Mouse (Mus musculus) forebrain, embryonic 10.5 days (tissue): ENCODE measurements around the gene Plrg1. TPM values are rescaled to one million over a fixed set of nuclear protein-coding genes. Genes with fewer than 3 reads are reported as not detected.

Source experiments
- DNase-seq: peaks from one replicate; pipeline ENCODE4 v3.0.0-alpha.2; 2017; ENCODE audit warnings: low spot score; ENCODE audit errors: extremely low spot score
- H3K27ac ChIP-seq: fragments of 300-500 bp; sonication (generic); 2 replicates; pipeline ENCODE4 v1.5.1; 2016; ENCODE audit warnings: mild to moderate bottlenecking
- H3K27me3 ChIP-seq: fragments of 300-500 bp; sonication (generic); 2 replicates; pipeline ENCODE4 v1.6.1; 2016; ENCODE audit warnings: mild to moderate bottlenecking; ENCODE audit not compliant: poor library complexity, severe bottlenecking
- H3K36me3 ChIP-seq: fragments of 300-500 bp; sonication (generic); replicated peaks from 2 replicates; pipeline ENCODE4 v1.6.1; 2016; ENCODE audit warnings: mild to moderate bottlenecking, moderate library complexity
- H3K4me1 ChIP-seq: fragments of 300-500 bp; sonication (generic); 2 replicates; pipeline ENCODE4 v1.6.1; 2016
- H3K4me3 ChIP-seq: fragments of 300-500 bp; sonication (generic); 2 replicates; pipeline ENCODE4 v1.5.1; 2016; ENCODE audit warnings: mild to moderate bottlenecking, moderate library complexity
- H3K9me3 ChIP-seq: fragments of 300-500 bp; sonication (generic); 2 replicates; pipeline ENCODE4 v1.6.1; 2016; ENCODE audit warnings: mild to moderate bottlenecking, moderate library complexity
- WGBS: fragments of 180-500 bp; shearing (Covaris S2); methylation state at CpG from one replicate; pipeline ENCODE4 v1.1.7; 2016; 5-methylcytosine and 5-hydroxymethylcytosine counted together
- polyA plus RNA-seq: library from polyadenylated mRNA; unstranded; fragments of >200 nt; fragmentation: Nextera tagmentation; extraction: Ambion mirVana; gene quantifications from 2 replicates; pipeline ENCODE4 v1.2.1, GENCODE M21; 2016

Gene Plrg1
- polyA plus RNA-seq, 1 experiment from 2014 or later: 136 TPM

DNA sequence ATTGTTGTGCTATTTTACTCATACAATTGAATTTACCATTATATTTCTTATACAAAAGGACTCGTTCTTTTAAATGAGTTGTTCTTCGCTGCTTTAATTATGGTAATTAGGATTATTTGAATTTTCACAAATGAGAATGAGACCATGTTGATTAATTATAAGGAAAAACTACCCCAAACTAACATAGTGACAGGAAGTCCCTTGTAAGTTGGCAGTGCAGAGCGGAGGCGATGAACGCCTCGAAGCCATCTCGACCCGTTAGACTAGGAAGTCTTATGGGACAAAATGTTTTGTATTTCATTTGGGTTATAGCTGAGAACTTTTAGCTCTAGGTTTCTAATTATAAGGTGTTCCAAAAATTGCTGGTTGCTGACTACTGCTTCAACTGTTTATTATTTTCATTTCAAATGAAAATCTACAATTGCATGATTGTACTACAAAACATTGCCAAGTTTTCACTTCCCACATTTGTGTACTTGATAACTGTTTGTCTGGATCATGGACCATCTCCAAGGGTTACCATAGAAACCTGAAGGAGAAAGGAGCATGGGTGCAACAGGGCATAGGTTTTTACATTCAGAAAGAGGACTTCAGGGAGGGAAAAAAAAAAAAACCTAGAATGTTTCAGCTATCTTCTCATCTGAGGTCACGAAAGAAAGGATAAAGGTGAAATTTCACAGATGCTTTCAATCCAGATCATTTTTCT, 27.6 kb upstream of the Plrg1 start:
- Histone ChIP-seq H3K27ac (no peak overlapping the region), H3K9me3 (no peaks in the 10 kb centered on the region), H3K4me3 (no peak overlapping the region), H3K4me1 (peaks cover 4% of the 10 kb centered on the region; the same call in 1 of the 2 replicates), H3K27me3 (no peaks in the 10 kb centered on the region), H3K36me3 (no peaks in the 10 kb centered on the region)
- no peak for DNase-seq
- WGBS: 91% methylated on average over 9 of the region's 9 CpGs

GRCm38 (mm10) chr3:83030331-83030730, 25.0 kb upstream of the Plrg1 start:
- no peak overlapping the region for H3K4me3 ChIP-seq
- no peaks in the 10 kb centered on the region for H3K9me3 ChIP-seq
- H3K36me3 ChIP-seq: no peaks in the 10 kb centered on the region
- DNase-seq: no peak
- H3K27me3 ChIP-seq: no peaks in the 10 kb centered on the region
- peaks cover 10% of the 10 kb centered on the region for H3K4me1 ChIP-seq
- WGBS: 88% methylated on average over 4 of the region's 4 CpGs
- no peak overlapping the region for H3K27ac ChIP-seq

DNA sequence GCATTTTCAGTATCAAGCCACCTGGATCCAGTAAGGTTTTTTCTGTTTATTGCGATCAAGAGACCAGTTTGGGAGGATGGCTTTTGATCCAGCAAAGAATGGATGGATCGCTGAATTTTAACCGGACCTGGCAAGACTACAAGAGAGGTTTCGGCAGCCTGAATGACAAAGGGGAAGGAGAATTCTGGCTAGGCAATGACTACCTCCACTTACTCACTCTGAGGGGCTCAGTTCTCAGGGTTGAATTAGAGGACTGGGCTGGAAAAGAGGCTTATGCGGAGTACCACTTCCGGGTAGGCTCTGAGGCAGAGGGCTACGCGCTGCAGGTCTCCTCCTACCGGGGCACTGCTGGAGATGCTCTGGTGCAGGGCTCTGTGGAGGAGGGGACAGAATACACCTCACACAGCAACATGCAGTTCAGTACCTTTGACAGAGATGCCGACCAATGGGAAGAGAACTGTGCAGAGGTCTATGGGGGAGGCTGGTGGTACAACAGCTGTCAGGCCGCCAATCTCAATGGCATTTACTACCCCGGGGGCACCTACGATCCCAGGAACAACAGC, 22.5 kb upstream of the Plrg1 start:
- peak; percentile 15 for DNase-seq
- 47% methylated on average over 13 of the region's 13 CpGs for WGBS

DNA sequence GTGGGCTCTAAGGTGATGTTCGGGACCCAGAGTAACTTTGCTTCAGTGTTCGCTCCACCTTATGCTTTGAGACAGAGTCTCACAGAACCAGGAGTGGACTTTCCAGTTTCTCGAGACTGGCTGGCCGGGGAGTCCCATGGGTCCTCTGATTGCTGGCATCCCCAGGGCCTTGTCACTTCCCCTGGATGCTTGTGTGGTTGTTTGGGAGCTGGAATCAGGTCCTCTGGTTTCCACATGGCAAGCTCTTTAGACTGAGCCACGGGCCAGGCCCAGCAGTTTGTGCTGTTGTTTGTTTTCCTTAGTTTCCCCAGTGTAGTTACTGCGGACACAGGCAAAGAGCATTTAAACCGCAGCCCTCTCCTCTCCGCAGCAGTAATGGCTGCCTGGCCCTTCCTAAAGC, 21.5 kb upstream of the Plrg1 start:
- Histone ChIP-seq H3K4me3 (no peak overlapping the region), H3K9me3 (no peaks in the 10 kb centered on the region), H3K27me3 (no peaks in the 10 kb centered on the region), H3K4me1 (peaks cover 6% of the 10 kb centered on the region), H3K27ac (no peak overlapping the region), H3K36me3 (no peaks in the 10 kb centered on the region)
- 85% methylated on average over 8 of the region's 8 CpGs for WGBS
- DNase-seq: no peak

More for the DNA sequence above, 22.5 kb upstream of the Plrg1 start:
- H3K36me3 ChIP-seq: no peaks in the 10 kb centered on the region
- no peaks in the 10 kb centered on the region for H3K9me3 ChIP-seq
- peaks cover 6% of the 10 kb centered on the region for H3K4me1 ChIP-seq
- no peak overlapping the region for H3K27ac ChIP-seq
- peak overlapping the region; percentile 30 for H3K4me3 ChIP-seq
- H3K27me3 ChIP-seq: no peaks in the 10 kb centered on the region

DNA sequence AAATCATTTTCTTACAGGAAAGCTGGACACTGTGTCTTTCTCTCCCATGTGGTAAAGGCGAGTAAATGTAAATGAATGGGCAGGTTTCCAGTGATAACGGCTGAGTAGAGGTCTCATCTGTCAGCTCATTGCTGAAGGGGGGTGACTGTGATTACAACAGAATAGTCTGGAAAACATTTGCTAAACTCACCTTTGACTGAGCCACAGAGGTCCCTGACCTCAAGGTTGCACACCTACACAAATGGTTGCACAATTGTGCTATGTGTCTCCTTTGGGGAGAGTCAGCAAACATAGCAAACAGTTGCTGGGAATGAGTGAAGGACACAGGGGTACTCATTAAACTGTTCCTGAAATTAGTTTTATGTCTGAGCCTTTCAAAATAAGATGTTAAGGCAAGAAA, 16.5 kb upstream of the Plrg1 start:
- H3K4me3 ChIP-seq: no peak overlapping the region
- no peak overlapping the region for H3K27ac ChIP-seq
- no peaks in the 10 kb centered on the region for H3K9me3 ChIP-seq
- 89% methylated on average over 2 of the region's 2 CpGs for WGBS
- H3K27me3 ChIP-seq: no peaks in the 10 kb centered on the region
- H3K36me3 ChIP-seq: no peaks in the 10 kb centered on the region
- no peaks in the 10 kb centered on the region for H3K4me1 ChIP-seq
- DNase-seq: no peak

GRCm38 (mm10) chr3:83039666-83040065, 15.7 kb upstream of the Plrg1 start:
- H3K4me1 ChIP-seq: no peaks in the 10 kb centered on the region
- no peak overlapping the region for H3K27ac ChIP-seq
- WGBS: 89% methylated on average over 4 of the region's 4 CpGs
- no peak overlapping the region for H3K4me3 ChIP-seq
- H3K36me3 ChIP-seq: no peaks in the 10 kb centered on the region
- H3K27me3 ChIP-seq: no peaks in the 10 kb centered on the region
- no peak for DNase-seq
- H3K9me3 ChIP-seq: no peaks in the 10 kb centered on the region

DNA sequence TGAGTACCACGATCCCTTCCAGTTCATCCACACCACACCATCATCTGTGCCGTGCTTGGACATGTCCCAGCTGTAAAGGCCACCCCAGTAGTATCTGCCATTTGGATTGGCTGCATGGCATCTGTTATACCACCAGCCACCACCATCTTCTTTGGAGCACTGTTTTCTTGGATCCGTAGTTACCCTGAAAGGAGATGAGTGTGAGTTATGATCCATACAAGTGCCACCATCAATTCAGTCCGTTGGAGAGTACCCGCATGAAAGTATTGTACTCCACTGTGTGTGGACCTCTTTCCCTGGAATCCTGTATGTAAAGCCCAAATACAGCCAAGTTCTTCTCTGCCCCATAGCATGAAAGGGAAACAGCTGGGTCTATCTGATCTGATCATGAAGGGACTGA, 12.9 kb upstream of the Plrg1 start:
- Histone ChIP-seq H3K4me1 (no peaks in the 10 kb centered on the region), H3K27me3 (no peaks in the 10 kb centered on the region), H3K4me3 (no peak overlapping the region), H3K9me3 (no peaks in the 10 kb centered on the region), H3K36me3 (no peaks in the 10 kb centered on the region), H3K27ac (no peak overlapping the region)
- 92% methylated on average over 5 of the region's 5 CpGs for WGBS
- DNase-seq: no peak

- Histone ChIP-seq H3K4me1 (no peaks in the 10 kb centered on the region), H3K27ac (no peak overlapping the region), H3K27me3 (no peaks in the 10 kb centered on the region), H3K9me3 (no peaks in the 10 kb centered on the region), H3K4me3 (no peak overlapping the region), H3K36me3 (no peaks in the 10 kb centered on the region)
- WGBS: 90% methylated on average over 11 of the region's 11 CpGs
- DNase-seq: no peak
Observed at GRCm38 (mm10) chr3:83046649-83047048, 8.7 kb upstream of the Plrg1 start.

- 92% methylated on average over 8 of the region's 8 CpGs for WGBS
- no peaks in the 10 kb centered on the region for H3K36me3 ChIP-seq
- H3K4me1 ChIP-seq: no peaks in the 10 kb centered on the region
- no peaks in the 10 kb centered on the region for H3K9me3 ChIP-seq
- no peak within 1 kb of the TSS for H3K4me3 ChIP-seq
- no peak for DNase-seq
- H3K27ac ChIP-seq: no peak within 1 kb of the TSS
- H3K27me3 ChIP-seq: no peaks in the 10 kb centered on the region
Observed at GRCm38 (mm10) chr3:83049680-83050079, 5.6 kb upstream of the Plrg1 start, which contains the start of gene Fgb. TSS of gene Fgb (minus strand) at chr3:83049863.

- H3K36me3 ChIP-seq: no peaks in the 10 kb centered on the region
- H3K9me3 ChIP-seq: no peaks in the 10 kb centered on the region
- H3K27me3 ChIP-seq: no peaks in the 10 kb centered on the region
- no peak overlapping the region for H3K4me3 ChIP-seq
- 84% methylated on average over 5 of the region's 5 CpGs for WGBS
- no peak for DNase-seq
- H3K27ac ChIP-seq: no peak overlapping the region
- H3K4me1 ChIP-seq: no peaks in the 10 kb centered on the region
Observed at GRCm38 (mm10) chr3:83050661-83051060, 4.7 kb upstream of the Plrg1 start.

- Histone ChIP-seq H3K4me3 (no peak overlapping the region), H3K4me1 (peaks cover 10% of the 10 kb centered on the region), H3K9me3 (no peaks in the 10 kb centered on the region), H3K27me3 (no peaks in the 10 kb centered on the region), H3K27ac (no peak overlapping the region), H3K36me3 (peaks cover 6% of the 10 kb centered on the region)
- DNase-seq: no peak
- 93% methylated on average over 5 of the region's 5 CpGs for WGBS
Observed at GRCm38 (mm10) chr3:83052102-83052501, 3.2 kb upstream of the Plrg1 start.

DNA sequence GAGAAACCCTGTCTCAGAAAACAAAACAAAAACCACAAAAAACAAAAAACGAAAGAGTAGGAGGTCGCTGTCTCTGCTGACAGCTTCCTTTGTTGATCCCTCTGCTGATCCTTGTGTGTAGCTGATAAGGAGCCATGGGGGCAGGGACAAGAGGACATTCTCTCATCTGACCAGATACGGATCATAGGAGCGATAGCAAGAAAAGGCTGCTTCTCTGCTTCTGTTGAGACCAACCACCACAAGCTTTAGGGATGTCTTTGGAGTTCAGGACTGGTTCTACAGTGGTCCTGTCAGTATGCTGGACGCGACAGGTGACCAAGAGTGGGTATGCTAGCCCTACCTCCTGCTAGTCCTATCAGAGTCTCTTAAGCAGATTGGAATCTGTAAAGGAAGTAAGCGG, 2.2 kb upstream of the Plrg1 start:
- 93% methylated on average over 7 of the region's 7 CpGs for WGBS
- no peak for DNase-seq
- Histone ChIP-seq H3K27ac (no peak overlapping the region), H3K9me3 (no peaks in the 10 kb centered on the region), H3K4me1 (peaks cover 10% of the 10 kb centered on the region), H3K36me3 (peaks cover 16% of the 10 kb centered on the region), H3K4me3 (no peak overlapping the region), H3K27me3 (no peaks in the 10 kb centered on the region)

DNA sequence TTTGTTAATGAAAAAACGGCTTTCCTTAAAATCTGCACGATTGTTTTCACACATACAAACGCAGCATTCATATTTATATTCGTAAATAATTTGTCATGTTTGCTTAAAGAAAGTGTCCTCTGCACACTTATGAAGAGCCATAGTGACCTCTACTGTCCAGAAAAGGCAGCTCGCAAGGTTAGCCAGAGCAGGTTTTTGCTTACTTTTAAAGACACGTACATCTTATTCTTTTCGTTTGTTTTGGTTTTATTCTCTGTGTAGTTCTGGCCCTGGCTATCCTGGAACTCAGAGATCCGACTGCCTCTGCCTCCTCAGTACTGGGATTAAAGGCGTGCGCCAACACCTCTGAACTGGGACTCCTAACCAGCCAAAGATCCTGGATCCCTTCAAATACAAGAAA, 1.6 kb upstream of the Plrg1 start:
- 39% methylated on average over 10 of the region's 10 CpGs for WGBS
- no peaks in the 10 kb centered on the region for H3K27me3 ChIP-seq
- no peak overlapping the region for H3K27ac ChIP-seq
- no peak overlapping the region for H3K4me3 ChIP-seq
- no peak for DNase-seq
- H3K36me3 ChIP-seq: peaks cover 22% of the 10 kb centered on the region
- H3K4me1 ChIP-seq: peaks cover 10% of the 10 kb centered on the region
- H3K9me3 ChIP-seq: no peaks in the 10 kb centered on the region
